Mouse (Mus musculus) olfactory bulb, adult 2 months (tissue): ENCODE data around the gene Panx3.

Experiments used
- CTCF ChIP-seq: fragments of 200-500 bp; IDR thresholded peaks from 2 replicates; pipeline ENCODE4 v1.5.1; 2012; ENCODE audit warnings: low read depth, mild to moderate bottlenecking, low read length, moderate library complexity; ENCODE audit not compliant: insufficient read depth
- POLR2A ChIP-seq: fragments of 200-500 bp; IDR thresholded peaks from 2 replicates; pipeline ENCODE4 v1.6.1; 2012; ENCODE audit warnings: mild to moderate bottlenecking, low read depth, low read length, moderate library complexity; ENCODE audit not compliant: insufficient read depth

DNA sequence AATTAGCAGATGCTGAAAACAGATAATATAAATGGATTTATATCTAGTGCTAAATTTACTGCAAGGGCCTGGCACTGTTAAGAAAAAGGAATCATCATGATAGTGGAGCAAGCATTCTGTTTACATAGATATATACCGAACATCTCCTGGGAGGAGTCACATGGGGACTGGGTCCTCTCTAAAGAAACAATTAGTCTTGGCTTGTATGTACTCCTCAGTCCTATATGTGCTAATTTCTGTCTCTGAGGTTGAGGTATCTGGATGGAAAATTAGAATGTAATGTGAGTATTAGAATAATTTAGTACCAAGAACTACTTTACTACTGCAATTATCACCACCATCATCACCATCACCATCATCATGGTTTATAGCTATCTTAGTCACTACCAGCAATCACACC, 47.1 kb upstream of the Panx3 start, which contains the start of gene Olfr160:
- TF ChIP-seq CTCF (no peak), POLR2A (no peak)
